In the genomic region with DNA sequence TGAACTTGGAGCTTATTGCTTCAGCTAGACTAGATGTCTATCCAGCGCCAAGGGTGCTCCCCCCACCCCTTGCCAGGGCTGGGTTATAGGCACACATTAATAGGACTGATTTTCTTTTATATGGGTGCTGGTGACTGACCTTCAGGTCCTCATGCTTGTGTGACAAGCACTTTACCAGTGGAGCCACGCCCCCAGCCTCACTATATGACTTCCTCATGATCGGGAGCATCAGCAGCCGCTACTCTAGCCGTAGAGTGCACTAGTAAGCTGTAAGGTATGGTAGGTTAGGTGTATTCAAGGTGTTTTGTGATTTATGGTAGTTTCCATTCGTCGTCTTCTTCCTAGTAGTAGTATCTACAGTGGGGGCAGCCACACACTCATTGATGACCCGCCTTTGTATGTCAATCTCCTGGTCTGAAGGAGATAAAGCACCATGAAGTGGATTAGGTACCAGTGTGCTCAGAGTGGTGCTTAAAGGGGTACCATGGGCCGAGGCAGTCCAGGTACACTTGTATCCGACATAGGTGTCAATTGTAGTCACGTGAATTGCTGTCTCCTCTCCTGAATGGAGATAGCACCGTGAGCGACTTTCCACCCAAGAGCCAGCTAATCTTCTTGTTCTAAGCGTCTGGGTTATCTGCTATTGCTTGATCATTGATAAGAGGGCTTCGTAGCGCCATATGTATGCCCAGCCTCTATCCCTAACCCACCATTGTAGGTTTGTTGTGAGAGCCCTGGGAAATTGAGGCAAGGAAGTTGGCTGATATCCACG, we compare ENCODE assay signal across 26 mouse cellular contexts.
DNase-seq lines count a peak whose midpoint lies in the region; ATAC-seq and TF ChIP-seq lines count a peak whose summit lies in the region.
"Had no signal": no experiment of that assay in that cellular context is flagged by ENCODE, and none has a peak within 500 bp of the region (broad histone marks: within the 10 kb centered on the region; RNA-seq: fewer than 3 reads in every experiment).

No protein-coding gene starts in this region.

- H3K79me2 ChIP-seq in MEL (ENCODE audit: control insufficient read depth, insufficient read depth, low read length, poor library complexity), result no peaks in the 10 kb centered on the region

- 0 out of 2 replicates have a peak overlapping the region, but pooled peaks have one; percentile 7 for H3K4me2 ChIP-seq in liver, embryonic 12.5 days
- H3K4me2 ChIP-seq in liver, embryonic 15.5 days, result no peak overlapping the region
- H3K4me2 ChIP-seq: embryonic facial prominence, embryonic 12.5 days; embryonic facial prominence, embryonic 15.5 days; heart, embryonic 13.5 days; hindbrain, embryonic 12.5 days; hindbrain, embryonic 15.5 days had no signal

- no peak for ATAC-seq in liver, embryonic 12.5 days
- no peak for ATAC-seq in liver, embryonic 15.5 days (ENCODE audit: insufficient read depth)
- ATAC-seq: forebrain, embryonic 14.5 days; forebrain, postnatal 0 days; Patski had no signal

- no peak overlapping the region for H3K27ac ChIP-seq in MEL (ENCODE audit: control insufficient read depth, low read depth, low read length)
- H3K27ac ChIP-seq in liver, embryonic 12.5 days, result peak overlapping the region; percentile 96
- peak overlapping the region; percentile 94 for H3K27ac ChIP-seq in liver, embryonic 15.5 days (replicated peaks)
- no peak overlapping the region for H3K27ac ChIP-seq in midbrain, embryonic 10.5 days (replicated peaks)
- H3K27ac ChIP-seq: embryonic facial prominence, embryonic 12.5 days; embryonic facial prominence, embryonic 15.5 days; heart, adult 2 months; heart, embryonic 10.5 days; heart, embryonic 13.5 days; hindbrain, embryonic 12.5 days; hindbrain, embryonic 15.5 days had no signal

- no peak for TF ChIP-seq EP300 in MEL (IDR thresholded peaks at IDR 0.05; ENCODE audit: low read depth in 1 of 2, low read length in 2 of 2)

- DNase-seq in heart, adult 11 months, result peak; percentile 76
- no peak for DNase-seq in heart, postnatal 10 days
- DNase-seq in MEL (ENCODE audit: low read depth, low spot score) (peak; percentile 59), adipocyte (ENCODE audit: low spot score) (no peak)
- DNase-seq in midbrain, embryonic 10.5 days (ENCODE audit: low spot score), result no peak
- DNase-seq in spleen, postnatal 10 days (ENCODE audit: low spot score in 2 of 2), result no peak
- DNase-seq: adrenal gland, adult 2 months; adrenal gland, postnatal 14 days; cerebellum, adult 11 months; cerebellum, adult 2 months; cerebellum, adult 9-11 months; cerebellum, postnatal 25 days; forebrain, postnatal 0 days; gastrocnemius, adult 2 months; gastrocnemius, postnatal 14 days had no signal

- no peak overlapping the region for H3K9ac ChIP-seq in MEL (ENCODE audit: control insufficient read depth, low read depth, low read length, poor library complexity, severe bottlenecking)
- H3K9ac ChIP-seq in liver, embryonic 12.5 days, result no peak overlapping the region
- H3K9ac ChIP-seq in liver, embryonic 15.5 days, result no peak overlapping the region
- H3K9ac ChIP-seq: embryonic facial prominence, embryonic 12.5 days; embryonic facial prominence, embryonic 15.5 days; forebrain, postnatal 0 days; heart, embryonic 13.5 days; hindbrain, embryonic 12.5 days; hindbrain, embryonic 15.5 days had no signal

- no peaks in the 10 kb centered on the region for H3K9me3 ChIP-seq in MEL (replicated peaks; ENCODE audit: insufficient read depth, low read length)
- H3K9me3 ChIP-seq in liver, embryonic 12.5 days (replicated peaks), result no peaks in the 10 kb centered on the region
- no peaks in the 10 kb centered on the region for H3K9me3 ChIP-seq in liver, embryonic 15.5 days (replicated peaks)
- no peaks in the 10 kb centered on the region for H3K9me3 ChIP-seq in midbrain, embryonic 10.5 days (replicated peaks)
- H3K9me3 ChIP-seq: embryonic facial prominence, embryonic 12.5 days; embryonic facial prominence, embryonic 15.5 days; heart, embryonic 10.5 days; heart, embryonic 13.5 days; hindbrain, embryonic 12.5 days; hindbrain, embryonic 15.5 days had no signal

- peaks cover 0 to 47% of the 10 kb centered on the region in 2 experiments; a peak in 2 of 4 replicates for H3K36me3 ChIP-seq in MEL (ENCODE audit: control insufficient read depth in 1 of 2, insufficient read depth in 2 of 2, low read length in 2 of 2)
- no peaks in the 10 kb centered on the region for H3K36me3 ChIP-seq in liver, embryonic 12.5 days
- H3K36me3 ChIP-seq in liver, embryonic 15.5 days (replicated peaks), result no peaks in the 10 kb centered on the region
- H3K36me3 ChIP-seq in midbrain, embryonic 10.5 days, result no peaks in the 10 kb centered on the region
- H3K36me3 ChIP-seq: embryonic facial prominence, embryonic 12.5 days; embryonic facial prominence, embryonic 15.5 days; heart, embryonic 10.5 days; heart, embryonic 13.5 days; hindbrain, embryonic 12.5 days; hindbrain, embryonic 15.5 days had no signal

- WGBS in liver, embryonic 12.5 days (ENCODE audit: insufficient replicate concordance), result 62% methylated on average over 17 of the region's 17 CpGs
- WGBS in liver, embryonic 15.5 days (ENCODE audit: insufficient replicate concordance), result 60% methylated on average over 17 of the region's 17 CpGs
- 94% methylated on average over 17 of the region's 17 CpGs for WGBS in midbrain, embryonic 10.5 days

- H3K4me1 ChIP-seq in MEL (ENCODE audit: control insufficient read depth in 1 of 2, insufficient read depth in 2 of 2, low read length in 2 of 2), result peaks cover 34 to 59% of the 10 kb centered on the region in 2 experiments
- H3K4me1 ChIP-seq in liver, embryonic 12.5 days, result peaks cover 84% of the 10 kb centered on the region
- peaks cover 80% of the 10 kb centered on the region for H3K4me1 ChIP-seq in liver, embryonic 15.5 days (replicated peaks)
- H3K4me1 ChIP-seq in midbrain, embryonic 10.5 days, result peaks cover 52% of the 10 kb centered on the region

- TF ChIP-seq CTCF in MEL (IDR thresholded peaks at IDR 0.05 in 2 of 3, conservative IDR thresholded peaks at IDR 0.05 in 1 of 3; ENCODE audit: control insufficient read depth in 1 of 3, insufficient read depth in 1 of 3, low read depth in 2 of 3, low read length in 3 of 3, poor library complexity in 1 of 3, severe bottlenecking in 1 of 3), result no peak

- TF ChIP-seq RAD21 in MEL (IDR thresholded peaks at IDR 0.05; ENCODE audit: low read depth, low read length), result no peak

- intact Hi-C loops in heart, postnatal 10 days (cut with DNase I), result no loop called here

- no peaks in the 10 kb centered on the region for H3K27me3 ChIP-seq in MEL (ENCODE audit: control insufficient read depth in 1 of 2, insufficient read depth in 2 of 2, low read length in 2 of 2)
- H3K27me3 ChIP-seq in liver, embryonic 12.5 days (replicated peaks), result no peaks in the 10 kb centered on the region
- H3K27me3 ChIP-seq in liver, embryonic 15.5 days, result no peaks in the 10 kb centered on the region
- H3K27me3 ChIP-seq in midbrain, embryonic 10.5 days (ENCODE audit: low read depth, poor library complexity, severe bottlenecking), result no peaks in the 10 kb centered on the region
- H3K27me3 ChIP-seq: embryonic facial prominence, embryonic 12.5 days; embryonic facial prominence, embryonic 15.5 days; hindbrain, embryonic 12.5 days; hindbrain, embryonic 15.5 days; Patski had no signal

- TF ChIP-seq POLR2A in MEL (IDR thresholded peaks at IDR 0.05; ENCODE audit: control insufficient read depth in 1 of 2, insufficient read depth in 1 of 2, low read depth in 1 of 2, low read length in 2 of 2, poor library complexity in 1 of 2), result no peak

- no peak overlapping the region for H3K4me3 ChIP-seq in MEL (ENCODE audit: control insufficient read depth in 1 of 2, insufficient read depth in 1 of 2, low read depth in 2 of 2, low read length in 2 of 2)
- H3K4me3 ChIP-seq in liver, embryonic 12.5 days, result no peak overlapping the region
- H3K4me3 ChIP-seq in liver, embryonic 15.5 days (replicated peaks), result no peak overlapping the region
- no peak overlapping the region for H3K4me3 ChIP-seq in midbrain, embryonic 10.5 days
- H3K4me3 ChIP-seq: embryonic facial prominence, embryonic 12.5 days; embryonic facial prominence, embryonic 15.5 days; gastrocnemius, adult 2 months; heart, adult 2 months; heart, embryonic 10.5 days; heart, embryonic 13.5 days; hindbrain, embryonic 12.5 days; hindbrain, embryonic 15.5 days had no signal

TF ChIP-seq in MEL, 35 proteins besides CTCF, POLR2A, EP300 and RAD21:
- peak; percentile 71 for TF ChIP-seq USF1 (IDR thresholded peaks at IDR 0.05; ENCODE audit: low read depth, low read length)
- TF ChIP-seq BHLHE40 (IDR thresholded peaks at IDR 0.05; ENCODE audit: borderline replicate concordance, low read depth, low read length), result peak; percentile 64; the same call in 1 of the 2 replicates
- peak; percentile 50 for TF ChIP-seq GATA1 (IDR thresholded peaks at IDR 0.05; ENCODE audit: low read depth, low read length)
- peak; percentile 53; the same call in 1 of the 2 replicates for TF ChIP-seq SIN3A (IDR thresholded peaks at IDR 0.05; ENCODE audit: low read length)
- TF ChIP-seq TAL1 (IDR thresholded peaks at IDR 0.05; ENCODE audit: low read length), result no peak
- peak; percentile 55; the same call in 1 of the 2 replicates for TF ChIP-seq MAX (IDR thresholded peaks at IDR 0.05; ENCODE audit: low read length)

Comparison
In these comparisons a context has a peak if more than half of its experiments do, and no peak if none do; other contexts are left out.
1. DNase-seq: peak in heart, adult 11 months (single experiment) and MEL (single experiment); none in heart, postnatal 10 days (0 of 2), adipocyte (single experiment), midbrain, embryonic 10.5 days (single experiment) and spleen, postnatal 10 days (0 of 2).
2. H3K27ac ChIP-seq: peak in liver, embryonic 12.5 days (single experiment) and liver, embryonic 15.5 days (single experiment); none in MEL (single experiment) and midbrain, embryonic 10.5 days (single experiment).